Comparison of ENCODE assay signal across 14 mouse cellular contexts in genomic region chr9:121343122-121343876, GRCm38 (mm10). TPM values are rescaled to one million over a fixed set of nuclear protein-coding genes. Genes with fewer than 3 reads are reported as not detected.
DNase-seq lines count a peak whose midpoint lies in the region; ATAC-seq and TF ChIP-seq lines count a peak whose summit lies in the region.
"Had no signal": no experiment of that assay in that cellular context is flagged by ENCODE, and none has a peak within 500 bp of the region (broad histone marks: within the 10 kb centered on the region; RNA-seq: fewer than 3 reads in every experiment).

No protein-coding gene starts in this region.

- no peak for ATAC-seq in forebrain, postnatal 0 days
- no peak for ATAC-seq in forebrain, embryonic 11.5 days (replicated peaks; ENCODE audit: low FRiP score)
- ATAC-seq in stomach, postnatal 0 days (ENCODE audit: low FRiP score, low TSS enrichment), result no peak
- ATAC-seq: midbrain, embryonic 15.5 days; Patski had no signal

- DNase-seq in forebrain, postnatal 0 days, result no peak
- no peak for DNase-seq in forebrain, embryonic 11.5 days (ENCODE audit: low spot score)
- peak; percentile 57 for DNase-seq in kidney, adult 2 months
- no peak for DNase-seq in kidney, postnatal 14 days
- DNase-seq in testis, postnatal 10 days (ENCODE audit: low spot score), result no peak
- DNase-seq in stomach, postnatal 0 days (ENCODE audit: low spot score), result no peak
- no peak for DNase-seq in natural killer cell, adult 2 months (ENCODE audit: low spot score in 2 of 2)
- DNase-seq: adrenal gland, postnatal 25 days; cerebellum, adult 9-10 months; lung, adult 2 months had no signal

- no peak overlapping the region for H3K9ac ChIP-seq in forebrain, postnatal 0 days
- H3K9ac ChIP-seq in forebrain, embryonic 11.5 days (ENCODE audit: low read length), result no peak overlapping the region
- H3K9ac ChIP-seq in stomach, postnatal 0 days (ENCODE audit: low read length), result no peak overlapping the region
- H3K9ac ChIP-seq: embryonic facial prominence, embryonic 15.5 days; midbrain, embryonic 15.5 days had no signal

- no peak overlapping the region for H3K27ac ChIP-seq in forebrain, postnatal 0 days (ENCODE audit: low read depth, low read length)
- H3K27ac ChIP-seq in forebrain, embryonic 11.5 days (ENCODE audit: low read depth, low read length), result no peak overlapping the region; the same call in 1 of the 2 replicates
- peak overlapping the region; percentile 34 for H3K27ac ChIP-seq in kidney, adult 2 months (ENCODE audit: insufficient read depth, low read depth, low read length)
- no peak overlapping the region; the same call in 1 of the 2 replicates for H3K27ac ChIP-seq in testis, adult 2 months (ENCODE audit: control insufficient read depth, insufficient read depth, low read depth, low read length)
- H3K27ac ChIP-seq in stomach, postnatal 0 days (replicated peaks), result 0 out of 2 replicates have a peak overlapping the region, but pooled peaks have one; percentile 8
- H3K27ac ChIP-seq: embryonic facial prominence, embryonic 15.5 days; midbrain, embryonic 15.5 days had no signal

- no peak for TF ChIP-seq POLR2A in kidney, adult 2 months (IDR thresholded peaks at IDR 0.05; ENCODE audit: low read depth, low read length)
- TF ChIP-seq POLR2A in testis, adult 2 months (IDR thresholded peaks at IDR 0.05; ENCODE audit: control insufficient read depth, low read depth, low read length), result no peak

- no peak overlapping the region for H3K4me2 ChIP-seq in forebrain, postnatal 0 days (ENCODE audit: low read depth)
- no peak overlapping the region for H3K4me2 ChIP-seq in forebrain, embryonic 11.5 days (ENCODE audit: low read depth, low read length, severe bottlenecking)
- H3K4me2 ChIP-seq in stomach, postnatal 0 days (replicated peaks; ENCODE audit: low read depth), result no peak overlapping the region
- H3K4me2 ChIP-seq: embryonic facial prominence, embryonic 15.5 days; midbrain, embryonic 15.5 days had no signal

- no peaks in the 10 kb centered on the region for H3K27me3 ChIP-seq in forebrain, postnatal 0 days (ENCODE audit: insufficient read depth, low read length)
- no peaks in the 10 kb centered on the region for H3K27me3 ChIP-seq in forebrain, embryonic 11.5 days (ENCODE audit: control insufficient read depth, insufficient read depth, low read length)
- H3K27me3 ChIP-seq in kidney, adult 2 months (replicated peaks; ENCODE audit: control insufficient read depth, insufficient read depth, low read length), result no peaks in the 10 kb centered on the region
- H3K27me3 ChIP-seq in testis, adult 2 months (ENCODE audit: control insufficient read depth, insufficient read depth, low read length), result no peaks in the 10 kb centered on the region
- H3K27me3 ChIP-seq in stomach, postnatal 0 days (ENCODE audit: control insufficient read depth, insufficient read depth, low read length), result no peaks in the 10 kb centered on the region
- H3K27me3 ChIP-seq: embryonic facial prominence, embryonic 15.5 days; midbrain, embryonic 15.5 days; Patski had no signal

- peak; percentile 32 for TF ChIP-seq CTCF in forebrain, postnatal 0 days (IDR thresholded peaks at IDR 0.05; ENCODE audit: low read depth)
- TF ChIP-seq CTCF in kidney, adult 2 months (conservative IDR thresholded peaks at IDR 0.05; ENCODE audit: insufficient read depth, insufficient read length, low read depth, low read length), result peak; percentile 65
- peak; percentile 46; the same call in 1 of the 2 replicates for TF ChIP-seq CTCF in testis, adult 2 months (IDR thresholded peaks at IDR 0.05; ENCODE audit: control insufficient read depth, insufficient read depth, insufficient replicate concordance, low read depth, low read length)
- TF ChIP-seq CTCF in stomach, postnatal 0 days (IDR thresholded peaks at IDR 0.05; ENCODE audit: low read depth), result peak; percentile 44

- 75% methylated on average over 14 of the region's 14 CpGs for WGBS in forebrain, postnatal 0 days
- WGBS in forebrain, embryonic 11.5 days, result 83% methylated on average over 14 of the region's 14 CpGs
- 67% methylated on average over 14 of the region's 14 CpGs for WGBS in kidney, adult 2 months
- WGBS in stomach, postnatal 0 days, result 73% methylated on average over 14 of the region's 14 CpGs

- no peaks in the 10 kb centered on the region for H3K9me3 ChIP-seq in forebrain, postnatal 0 days (ENCODE audit: low read length)
- H3K9me3 ChIP-seq in forebrain, embryonic 11.5 days (ENCODE audit: control insufficient read depth, low read length), result no peaks in the 10 kb centered on the region
- H3K9me3 ChIP-seq in stomach, postnatal 0 days (ENCODE audit: control insufficient read depth, low read length), result no peaks in the 10 kb centered on the region
- H3K9me3 ChIP-seq: embryonic facial prominence, embryonic 15.5 days; midbrain, embryonic 15.5 days had no signal

- no peak for TF ChIP-seq EP300 in stomach, postnatal 0 days (optimal IDR thresholded peaks at IDR 0.05)

- H3K4me1 ChIP-seq in forebrain, postnatal 0 days (ENCODE audit: insufficient read depth), result peaks cover 9% of the 10 kb centered on the region; the same call in 1 of the 2 replicates
- peaks cover 13% of the 10 kb centered on the region for H3K4me1 ChIP-seq in forebrain, embryonic 11.5 days (replicated peaks; ENCODE audit: control insufficient read depth, insufficient read depth, low read length)
- peaks cover 49% of the 10 kb centered on the region for H3K4me1 ChIP-seq in kidney, adult 2 months (ENCODE audit: control insufficient read depth, insufficient read depth, low read length)
- H3K4me1 ChIP-seq in testis, adult 2 months (ENCODE audit: control insufficient read depth, insufficient read depth, low read length), result peaks cover 7% of the 10 kb centered on the region
- H3K4me1 ChIP-seq in stomach, postnatal 0 days (replicated peaks; ENCODE audit: control insufficient read depth, insufficient read depth), result peaks cover 3% of the 10 kb centered on the region

- H3K4me3 ChIP-seq in forebrain, postnatal 0 days (ENCODE audit: low read depth, low read length), result no peak overlapping the region
- no peak overlapping the region for H3K4me3 ChIP-seq in forebrain, embryonic 11.5 days (ENCODE audit: low read depth, low read length)
- H3K4me3 ChIP-seq in kidney, adult 2 months (ENCODE audit: insufficient read depth, low read depth, low read length), result no peak overlapping the region
- H3K4me3 ChIP-seq in testis, adult 2 months (ENCODE audit: control insufficient read depth, low read depth, low read length), result no peak overlapping the region
- no peak overlapping the region for H3K4me3 ChIP-seq in stomach, postnatal 0 days (ENCODE audit: low read depth, low read length)
- H3K4me3 ChIP-seq: embryonic facial prominence, embryonic 15.5 days; midbrain, embryonic 15.5 days had no signal

- H3K36me3 ChIP-seq in forebrain, postnatal 0 days (ENCODE audit: insufficient read depth), result no peaks in the 10 kb centered on the region
- H3K36me3 ChIP-seq in forebrain, embryonic 11.5 days (ENCODE audit: control insufficient read depth, insufficient read depth, low read length), result no peaks in the 10 kb centered on the region
- H3K36me3 ChIP-seq in kidney, adult 2 months (ENCODE audit: control insufficient read depth, insufficient read depth, low read length), result no peaks in the 10 kb centered on the region
- H3K36me3 ChIP-seq in testis, adult 2 months (ENCODE audit: control insufficient read depth, insufficient read depth, low read length), result no peaks in the 10 kb centered on the region
- H3K36me3 ChIP-seq in stomach, postnatal 0 days (ENCODE audit: control insufficient read depth, insufficient read depth, low read length), result no peaks in the 10 kb centered on the region
- H3K36me3 ChIP-seq: embryonic facial prominence, embryonic 15.5 days; midbrain, embryonic 15.5 days had no signal

RNA-seq across cellular contexts. Expression of gene Trak1, which starts 46.0 kb away (rescaled TPM):
- total RNA-seq in forebrain, postnatal 0 days (2014; rRNA removed), result 115 and 116 TPM in 2 replicates
- 46.2 and 61.8 TPM in 2 replicates for polyA plus RNA-seq in forebrain, postnatal 0 days (2015; fragmentation: Nextera tagmentation; extraction: Ambion mirVana)
- 33.5 and 36.4 TPM in 2 replicates for polyA plus RNA-seq in forebrain, embryonic 11.5 days (2014; fragmentation: Nextera tagmentation; extraction: Ambion mirVana)
- polyA plus RNA-seq in kidney, adult 2 months (2012; rRNA removed), result 65.1 and 65.2 TPM in 2 replicates
- 22.2 and 23.1 TPM in 2 replicates for polyA plus RNA-seq in testis, adult 2 months (2012; rRNA removed)
- 24.0 and 27.7 TPM in 2 replicates for polyA plus RNA-seq in stomach, postnatal 0 days (2015; fragmentation: Nextera tagmentation; extraction: Ambion mirVana)

Comparison
In these comparisons a context has a peak if more than half of its experiments do, and no peak if none do; other contexts are left out.
1. H3K27ac ChIP-seq: peak in kidney, adult 2 months (single experiment) and stomach, postnatal 0 days (single experiment); none in forebrain, postnatal 0 days (single experiment), forebrain, embryonic 11.5 days (single experiment) and testis, adult 2 months (single experiment).
2. Peak in every context shown above with its lines, with median percentiles within 50 percentile points of each other: CTCF ChIP-seq.